8 mouse cellular contexts compared by ENCODE assay signal in genomic region chr3:136669231-136670109, GRCm38 (mm10). TPM values are rescaled to one million over a fixed set of nuclear protein-coding genes. Genes with fewer than 3 reads are reported as not detected.
A peak's percentile ranks its signal among the peaks of the same experiment; 100 is the strongest.
DNase-seq lines count a peak whose midpoint lies in the region; ATAC-seq and TF ChIP-seq lines count a peak whose summit lies in the region.

No protein-coding gene starts in this region.

- H3K27me3 ChIP-seq in embryonic facial prominence, embryonic 13.5 days = no peaks in the 10 kb centered on the region
- no peaks in the 10 kb centered on the region for H3K27me3 ChIP-seq in heart, adult 2 months (ENCODE audit: control insufficient read depth, insufficient read depth, low read length)
- H3K27me3 ChIP-seq in limb, embryonic 13.5 days = no peaks in the 10 kb centered on the region
- no peaks in the 10 kb centered on the region for H3K27me3 ChIP-seq in midbrain, embryonic 16.5 days (ENCODE audit: control insufficient read depth, insufficient read depth, low read depth, low read length)

- peak overlapping the region; percentile 86 for H3K4me3 ChIP-seq in embryonic facial prominence, embryonic 13.5 days
- peak overlapping the region; percentile 87 for H3K4me3 ChIP-seq in heart, adult 2 months
- peak overlapping the region; percentile 88 for H3K4me3 ChIP-seq in limb, embryonic 13.5 days
- H3K4me3 ChIP-seq in midbrain, embryonic 16.5 days (ENCODE audit: low read depth, low read length) = peak overlapping the region; percentile 87

- no peaks in the 10 kb centered on the region for H3K36me3 ChIP-seq in embryonic facial prominence, embryonic 13.5 days
- peaks cover 8% of the 10 kb centered on the region; the same call in 1 of the 2 replicates for H3K36me3 ChIP-seq in heart, adult 2 months (ENCODE audit: control insufficient read depth, insufficient read depth, low read length)
- H3K36me3 ChIP-seq in limb, embryonic 13.5 days = no peaks in the 10 kb centered on the region
- no peaks in the 10 kb centered on the region for H3K36me3 ChIP-seq in midbrain, embryonic 16.5 days (ENCODE audit: control insufficient read depth, insufficient read depth, low read length)

- peak overlapping the region; percentile 90 for H3K9ac ChIP-seq in embryonic facial prominence, embryonic 13.5 days
- H3K9ac ChIP-seq in heart, adult 2 months (ENCODE audit: low read depth, low read length) = peak overlapping the region; percentile 96
- H3K9ac ChIP-seq in limb, embryonic 13.5 days = peak overlapping the region; percentile 86
- peak overlapping the region; percentile 93 for H3K9ac ChIP-seq in midbrain, embryonic 16.5 days (ENCODE audit: low read depth, low read length)

- peaks cover 24% of the 10 kb centered on the region for H3K4me1 ChIP-seq in embryonic facial prominence, embryonic 13.5 days
- peaks cover 7% of the 10 kb centered on the region for H3K4me1 ChIP-seq in heart, adult 2 months (ENCODE audit: control insufficient read depth, insufficient read depth, low read length)
- H3K4me1 ChIP-seq in limb, embryonic 13.5 days = peaks cover 21% of the 10 kb centered on the region
- H3K4me1 ChIP-seq in midbrain, embryonic 16.5 days (ENCODE audit: control insufficient read depth, insufficient read depth, low read length) = peaks cover 27% of the 10 kb centered on the region

- DNase-seq in 3134 (ENCODE audit: extremely low read depth, insufficient read length, low spot score) = peak; percentile 97
- DNase-seq in adrenal gland, postnatal 36 days = peak; percentile 100
- DNase-seq in heart, adult 2 months = peak; percentile 100
- DNase-seq in kidney, adult 8-10 months = peak; percentile 100
- peak; percentile 99 to 100 for DNase-seq in spleen, postnatal 10 days (ENCODE audit: low spot score in 2 of 2)

- peak; percentile 24; the same call in 1 of the 2 replicates for TF ChIP-seq EP300 in heart, adult 2 months (IDR thresholded peaks at IDR 0.05; ENCODE audit: insufficient read depth, low read depth, low read length)

- no peaks in the 10 kb centered on the region; the same call in 1 of the 2 replicates for H3K79me2 ChIP-seq in heart, adult 2 months (replicated peaks; ENCODE audit: control insufficient read depth, insufficient read depth, low read length)

- no peaks in the 10 kb centered on the region for H3K9me3 ChIP-seq in embryonic facial prominence, embryonic 13.5 days
- no peaks in the 10 kb centered on the region for H3K9me3 ChIP-seq in limb, embryonic 13.5 days
- H3K9me3 ChIP-seq in midbrain, embryonic 16.5 days (replicated peaks; ENCODE audit: control insufficient read depth, low read length, poor library complexity, severe bottlenecking) = no peaks in the 10 kb centered on the region

- WGBS in embryonic facial prominence, embryonic 13.5 days = under 1% methylated on average over 55 of the region's 56 CpGs
- WGBS in heart, adult 2 months = under 1% methylated on average over 55 of the region's 56 CpGs
- WGBS in limb, embryonic 13.5 days = under 1% methylated on average over 50 of the region's 56 CpGs
- WGBS in midbrain, embryonic 16.5 days = under 1% methylated on average over 42 of the region's 56 CpGs

- intact Hi-C loops in heart, adult 2 months (cut with DNase I) = loop anchor here (2.0 to 5.0 kb wide), 6 partner anchors 35 to 228 kb away; no protein-coding TSS in a partner anchor

- TF ChIP-seq POLR2A in heart, adult 2 months (IDR thresholded peaks at IDR 0.05; ENCODE audit: insufficient read depth, low read depth, low read length) = peak; percentile 97

- peak; percentile 98 for ATAC-seq in embryonic facial prominence, embryonic 13.5 days (ENCODE audit: insufficient number of reproducible peaks, insufficient read depth, low FRiP score, low TSS enrichment, low read depth)
- ATAC-seq in limb, embryonic 13.5 days (ENCODE audit: low FRiP score, low read depth) = peak; percentile 97
- ATAC-seq in midbrain, embryonic 16.5 days = peak; percentile 97

- TF ChIP-seq CTCF in heart, adult 2 months (IDR thresholded peaks at IDR 0.05) = no peak

- peak overlapping the region; percentile 94 for H3K27ac ChIP-seq in embryonic facial prominence, embryonic 13.5 days
- peak overlapping the region; percentile 99 for H3K27ac ChIP-seq in heart, adult 2 months
- peak overlapping the region; percentile 97 for H3K27ac ChIP-seq in limb, embryonic 13.5 days
- peak overlapping the region; percentile 98 for H3K27ac ChIP-seq in midbrain, embryonic 16.5 days (ENCODE audit: low read length)

- H3K4me2 ChIP-seq in embryonic facial prominence, embryonic 13.5 days = peak overlapping the region; percentile 71
- H3K4me2 ChIP-seq in limb, embryonic 13.5 days (replicated peaks) = peak overlapping the region; percentile 71
- H3K4me2 ChIP-seq in midbrain, embryonic 16.5 days (ENCODE audit: low read length) = peak overlapping the region; percentile 73

RNA-seq across cellular contexts. Expression of gene Ppp3ca, which starts 0.5 kb away (rescaled TPM):
- 10 to 100 TPM; 35.1 to 67.2 TPM for total RNA-seq in adrenal gland, postnatal 36 days (2021)
- polyA plus RNA-seq in embryonic facial prominence, embryonic 13.5 days (2015; fragmentation: Nextera tagmentation; extraction: Ambion mirVana) = 92.4 and 93.2 TPM in 2 replicates
- 10 to 100 TPM; 41.7 to 44.3 TPM for total RNA-seq in heart, adult 2 months (2021)
- 18.3 and 28.5 TPM in 2 replicates for polyA plus RNA-seq in heart, adult 2 months (2012; rRNA removed)
- 67.4 and 71.6 TPM in 2 replicates for polyA plus RNA-seq in limb, embryonic 13.5 days (2015; fragmentation: Nextera tagmentation; extraction: Ambion mirVana)
- polyA plus RNA-seq in midbrain, embryonic 16.5 days (2015; fragmentation: Nextera tagmentation; extraction: Ambion mirVana) = 134 and 146 TPM in 2 replicates

Comparison
In these comparisons a context has a peak if more than half of its experiments do, and no peak if none do; other contexts are left out.
1. Peak in every context shown above with its lines: DNase-seq, ATAC-seq, H3K4me3 ChIP-seq and H3K27ac ChIP-seq.